Mouse (Mus musculus): Measurements from ENCODE around the gene Vti1b. TPM values are rescaled to one million over a fixed set of nuclear protein-coding genes. Genes with fewer than 3 reads are reported as not detected.
A peak's percentile ranks its signal among the peaks of the same experiment; 100 is the strongest.

Vti1b gene
- polyA plus RNA-seq (2014; fragmentation: Nextera tagmentation; extraction: Ambion mirVana), result 180 and 202 TPM in 2 replicates

- peaks cover 12% of the 10 kb centered on the region for H3K36me3 ChIP-seq (ENCODE audit: control insufficient read depth, insufficient read depth, low read length)
- peak; percentile 98 for ATAC-seq (ENCODE audit: low read depth)
- WGBS, result under 1% methylated on average over 61 of the region's 73 CpGs
- peak within 1 kb of the TSS; percentile 97 for H3K27ac ChIP-seq (ENCODE audit: low read depth, low read length)
- no peaks in the 10 kb centered on the region for H3K27me3 ChIP-seq (ENCODE audit: control insufficient read depth, insufficient read depth, low read length)
- peak within 1 kb of the TSS; percentile 85 for H3K4me3 ChIP-seq (ENCODE audit: low read depth, low read length)
- peaks cover 9% of the 10 kb centered on the region for H3K4me1 ChIP-seq (ENCODE audit: control insufficient read depth, insufficient read depth, low read length)
- no peaks in the 10 kb centered on the region for H3K9me3 ChIP-seq (ENCODE audit: control insufficient read depth, low read length)
- H3K9ac ChIP-seq (replicated peaks; ENCODE audit: low read depth, low read length), result peak within 1 kb of the TSS; percentile 77
- H3K4me2 ChIP-seq (ENCODE audit: low read depth, low read length), result peak within 1 kb of the TSS; percentile 55
Measured at GRCm38 (mm10) chr12:79172019-79172941, at the start of gene Vti1b. TSS of gene Vti1b (minus strand) at chr12:79172667.

GRCm38 (mm10) chr12:79217511-79217910, 45.0 kb upstream of the Vti1b start:
- 35% methylated on average over 5 of the region's 5 CpGs for WGBS
- no peak overlapping the region for H3K4me3 ChIP-seq (ENCODE audit: low read depth, low read length)
- H3K9me3 ChIP-seq (ENCODE audit: control insufficient read depth, low read length), result no peaks in the 10 kb centered on the region
- no peak overlapping the region for H3K9ac ChIP-seq (replicated peaks; ENCODE audit: low read depth, low read length)
- H3K36me3 ChIP-seq (ENCODE audit: control insufficient read depth, insufficient read depth, low read length), result no peaks in the 10 kb centered on the region
- no peak overlapping the region for H3K4me2 ChIP-seq (ENCODE audit: low read depth, low read length)
- no peak for ATAC-seq (ENCODE audit: low read depth)
- H3K27me3 ChIP-seq (ENCODE audit: control insufficient read depth, insufficient read depth, low read length), result no peaks in the 10 kb centered on the region
- H3K4me1 ChIP-seq (ENCODE audit: control insufficient read depth, insufficient read depth, low read length), result no peaks in the 10 kb centered on the region
- no peak overlapping the region for H3K27ac ChIP-seq (ENCODE audit: low read depth, low read length)

DNA sequence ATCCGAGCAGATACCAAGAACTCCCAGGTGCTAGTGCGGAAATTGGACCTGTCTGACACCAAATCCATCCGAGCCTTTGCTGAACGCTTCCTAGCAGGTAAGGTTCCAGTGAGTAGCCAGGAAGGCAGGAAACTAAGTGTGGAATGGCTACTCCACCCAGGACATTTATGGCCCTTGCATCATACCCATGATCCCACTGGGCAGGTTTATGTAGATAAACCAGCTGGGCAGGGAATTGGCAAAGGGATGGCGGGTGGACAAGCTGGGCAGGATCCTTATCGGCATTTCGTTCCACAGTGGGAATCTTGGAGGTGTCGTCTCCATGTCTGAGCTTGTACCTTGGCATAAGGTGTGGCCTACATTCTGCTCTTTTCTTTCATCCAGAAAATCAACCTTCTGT, 39.0 kb upstream of the Vti1b start:
- 94% methylated on average over 8 of the region's 8 CpGs for WGBS
- Histone ChIP-seq H3K27ac (ENCODE audit: low read depth, low read length) (no peak overlapping the region), H3K36me3 (ENCODE audit: control insufficient read depth, insufficient read depth, low read length) (no peaks in the 10 kb centered on the region), H3K4me3 (ENCODE audit: low read depth, low read length) (no peak overlapping the region), H3K4me2 (ENCODE audit: low read depth, low read length) (no peak overlapping the region), H3K27me3 (ENCODE audit: control insufficient read depth, insufficient read depth, low read length) (no peaks in the 10 kb centered on the region), H3K9ac (replicated peaks; ENCODE audit: low read depth, low read length) (no peak overlapping the region), H3K9me3 (ENCODE audit: control insufficient read depth, low read length) (no peaks in the 10 kb centered on the region), H3K4me1 (ENCODE audit: control insufficient read depth, insufficient read depth, low read length) (no peaks in the 10 kb centered on the region)
- no peak for ATAC-seq (ENCODE audit: low read depth)

DNA sequence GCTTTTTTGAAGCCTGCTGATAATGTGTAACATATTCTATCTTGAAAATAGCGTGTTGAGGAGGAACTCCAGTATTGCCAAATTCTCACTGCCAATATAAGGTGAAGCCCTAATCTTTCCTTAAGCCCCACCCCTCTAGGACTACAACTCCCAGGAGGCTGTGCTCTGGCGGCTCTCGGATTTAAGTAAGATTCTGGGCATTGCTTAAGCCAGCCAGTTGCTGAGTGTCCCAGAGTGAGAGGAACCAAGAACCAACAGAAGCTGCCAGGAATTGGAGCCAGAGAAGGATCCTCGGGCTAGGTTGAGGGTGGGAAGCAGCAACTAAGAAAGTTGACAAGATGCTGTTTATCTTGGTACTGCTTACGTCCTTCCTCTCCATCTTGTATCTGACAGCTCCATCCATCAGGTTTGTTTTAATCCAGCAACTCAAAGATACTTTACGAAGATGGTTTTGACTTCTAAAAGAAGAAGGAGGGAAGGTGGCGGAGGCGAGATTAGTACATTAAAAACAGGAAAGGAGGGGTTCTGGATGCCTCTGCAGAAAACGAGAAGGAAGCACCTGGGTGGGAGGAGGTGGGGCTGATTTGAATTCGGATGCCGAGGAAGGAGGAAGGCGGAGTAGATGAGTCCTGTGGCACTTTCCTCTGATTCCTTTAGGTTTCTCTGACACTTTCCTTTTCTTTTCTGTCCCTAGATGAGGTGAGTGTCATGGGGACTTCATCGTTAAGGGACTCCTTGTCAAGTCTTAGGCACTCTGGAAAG, 36.4 kb upstream of the Vti1b start, which contains the start of gene Rdh12:
Gene Rdh12, plus strand, starts transcription at position 212 of the 762 bp plus-strand sequence.
- Histone ChIP-seq H3K9me3 (ENCODE audit: control insufficient read depth, low read length) (no peaks in the 10 kb centered on the region), H3K27ac (ENCODE audit: low read depth, low read length) (no peak within 1 kb of the TSS), H3K36me3 (ENCODE audit: control insufficient read depth, insufficient read depth, low read length) (no peaks in the 10 kb centered on the region), H3K4me2 (ENCODE audit: low read depth, low read length) (peak within 1 kb of the TSS; percentile 51), H3K4me1 (ENCODE audit: control insufficient read depth, insufficient read depth, low read length) (no peaks in the 10 kb centered on the region), H3K9ac (replicated peaks; ENCODE audit: low read depth, low read length) (peak within 1 kb of the TSS; percentile 4; the same call in 1 of the 2 replicates), H3K27me3 (ENCODE audit: control insufficient read depth, insufficient read depth, low read length) (no peaks in the 10 kb centered on the region), H3K4me3 (ENCODE audit: low read depth, low read length) (peak within 1 kb of the TSS; percentile 26)
- peak; percentile 56; the same call in 1 of the 2 replicates for ATAC-seq (ENCODE audit: low read depth)
- 7% methylated on average over 13 of the region's 13 CpGs for WGBS

DNA sequence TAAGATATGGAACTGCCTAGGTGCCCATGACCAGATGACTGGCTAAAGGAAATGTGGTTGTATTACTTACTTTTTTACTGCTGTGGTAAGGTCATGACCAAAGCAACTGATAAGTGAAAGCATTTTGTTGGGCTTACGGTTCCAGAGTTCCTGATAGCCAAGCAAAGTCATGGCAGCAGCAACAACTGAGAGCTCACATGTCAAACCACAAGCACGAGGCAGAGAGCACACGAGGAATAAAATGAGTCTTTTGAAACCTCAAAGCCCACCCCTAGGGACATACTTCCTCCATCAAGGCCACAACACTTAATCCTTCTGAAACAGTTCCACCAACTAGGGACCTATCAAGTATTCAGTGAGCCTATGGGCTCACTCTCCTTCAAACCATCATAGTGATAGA, 29.4 kb upstream of the Vti1b start:
- no peak overlapping the region for H3K9ac ChIP-seq (replicated peaks; ENCODE audit: low read depth, low read length)
- ATAC-seq (ENCODE audit: low read depth), result no peak
- H3K4me3 ChIP-seq (ENCODE audit: low read depth, low read length), result no peak overlapping the region
- 89% methylated on average over 3 of the region's 3 CpGs for WGBS
- H3K27me3 ChIP-seq (ENCODE audit: control insufficient read depth, insufficient read depth, low read length), result no peaks in the 10 kb centered on the region
- H3K36me3 ChIP-seq (ENCODE audit: control insufficient read depth, insufficient read depth, low read length), result no peaks in the 10 kb centered on the region
- no peaks in the 10 kb centered on the region for H3K9me3 ChIP-seq (ENCODE audit: control insufficient read depth, low read length)
- H3K27ac ChIP-seq (ENCODE audit: low read depth, low read length), result no peak overlapping the region
- no peak overlapping the region for H3K4me2 ChIP-seq (ENCODE audit: low read depth, low read length)
- no peaks in the 10 kb centered on the region for H3K4me1 ChIP-seq (ENCODE audit: control insufficient read depth, insufficient read depth, low read length)

GRCm38 (mm10) chr12:79197105-79197504, 24.6 kb upstream of the Vti1b start:
- Histone ChIP-seq H3K9ac (replicated peaks; ENCODE audit: low read depth, low read length) (no peak overlapping the region), H3K36me3 (ENCODE audit: control insufficient read depth, insufficient read depth, low read length) (no peaks in the 10 kb centered on the region), H3K4me1 (ENCODE audit: control insufficient read depth, insufficient read depth, low read length) (no peaks in the 10 kb centered on the region), H3K4me2 (ENCODE audit: low read depth, low read length) (no peak overlapping the region), H3K27ac (ENCODE audit: low read depth, low read length) (no peak overlapping the region), H3K9me3 (ENCODE audit: control insufficient read depth, low read length) (no peaks in the 10 kb centered on the region), H3K27me3 (ENCODE audit: control insufficient read depth, insufficient read depth, low read length) (no peaks in the 10 kb centered on the region), H3K4me3 (ENCODE audit: low read depth, low read length) (no peak overlapping the region)
- 86% methylated on average over 5 of the region's 5 CpGs for WGBS
- ATAC-seq (ENCODE audit: low read depth), result no peak

- H3K9ac ChIP-seq (replicated peaks; ENCODE audit: low read depth, low read length), result no peak overlapping the region
- H3K4me1 ChIP-seq (ENCODE audit: control insufficient read depth, insufficient read depth, low read length), result peaks cover 8% of the 10 kb centered on the region
- WGBS, result 6% methylated on average over 3 of the region's 3 CpGs
- no peak overlapping the region for H3K4me3 ChIP-seq (ENCODE audit: low read depth, low read length)
- no peaks in the 10 kb centered on the region for H3K27me3 ChIP-seq (ENCODE audit: control insufficient read depth, insufficient read depth, low read length)
- H3K9me3 ChIP-seq (ENCODE audit: control insufficient read depth, low read length), result no peaks in the 10 kb centered on the region
- no peak for ATAC-seq (ENCODE audit: low read depth)
- H3K27ac ChIP-seq (ENCODE audit: low read depth, low read length), result no peak overlapping the region
- H3K36me3 ChIP-seq (ENCODE audit: control insufficient read depth, insufficient read depth, low read length), result no peaks in the 10 kb centered on the region
- no peak overlapping the region for H3K4me2 ChIP-seq (ENCODE audit: low read depth, low read length)
Measured at GRCm38 (mm10) chr12:79193441-79193840, 21.0 kb upstream of the Vti1b start.

DNA sequence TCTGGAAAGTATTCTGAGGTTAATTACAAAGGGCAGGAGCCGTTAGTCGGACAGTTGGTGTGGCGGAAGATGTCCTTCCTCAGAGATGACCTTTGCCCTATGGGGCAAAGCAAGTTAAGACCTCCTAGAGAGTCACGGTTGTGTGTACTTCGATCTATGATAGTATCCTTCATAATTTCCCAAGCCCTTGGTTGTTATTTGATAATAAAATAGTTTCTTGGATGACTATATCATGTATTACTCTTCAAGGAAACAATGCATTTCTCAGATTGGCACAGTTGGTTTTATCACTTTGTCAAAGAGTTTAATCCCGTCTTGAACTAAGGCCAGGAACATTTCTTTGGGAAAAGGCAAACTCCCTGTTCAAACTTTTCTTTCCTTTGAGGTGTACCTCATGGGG, 19.7 kb upstream of the Vti1b start, which contains the start of gene Rdh11:
Gene Rdh11, minus strand, starts transcription at position 101 of the 400 bp plus-strand sequence.
- H3K27me3 ChIP-seq (ENCODE audit: control insufficient read depth, insufficient read depth, low read length), result no peaks in the 10 kb centered on the region
- 63% methylated on average over 6 of the region's 6 CpGs for WGBS

More for the DNA sequence above, 19.7 kb upstream of the Vti1b start, which contains the start of gene Rdh11:
- peak within 1 kb of the TSS; percentile 78 for H3K4me2 ChIP-seq (ENCODE audit: low read depth, low read length)
- H3K36me3 ChIP-seq (ENCODE audit: control insufficient read depth, insufficient read depth, low read length), result peaks cover 8% of the 10 kb centered on the region
- peak within 1 kb of the TSS; percentile 52; the same call in 1 of the 2 replicates for H3K9ac ChIP-seq (replicated peaks; ENCODE audit: low read depth, low read length)
- no peak for ATAC-seq (ENCODE audit: low read depth)
- H3K4me1 ChIP-seq (ENCODE audit: control insufficient read depth, insufficient read depth, low read length), result peaks cover 8% of the 10 kb centered on the region
- peak within 1 kb of the TSS; percentile 45; the same call in 1 of the 2 replicates for H3K27ac ChIP-seq (ENCODE audit: low read depth, low read length)
- peak within 1 kb of the TSS; percentile 51 for H3K4me3 ChIP-seq (ENCODE audit: low read depth, low read length)
- H3K9me3 ChIP-seq (ENCODE audit: control insufficient read depth, low read length), result no peaks in the 10 kb centered on the region

All from neural tube, embryonic 14.5 days (tissue).